Mouse (Mus musculus): ENCODE results near the gene Zfp36. TPM values are rescaled to one million over a fixed set of nuclear protein-coding genes. Genes with fewer than 3 reads are reported as not detected.
A peak's percentile ranks its signal among the peaks of the same experiment; 100 is the strongest.

The Zfp36 gene
- polyA plus RNA-seq, 1 experiment from 2014 or later, result 4.2 TPM

- ATAC-seq, result no peak
- Histone ChIP-seq H3K36me3 (peaks cover 3% of the 10 kb centered on the region), H3K4me3 (replicated peaks) (no peak overlapping the region), H3K9me3 (no peaks in the 10 kb centered on the region), H3K27me3 (no peaks in the 10 kb centered on the region), H3K9ac (replicated peaks) (no peak overlapping the region), H3K4me1 (replicated peaks) (peaks cover 21% of the 10 kb centered on the region), H3K4me2 (replicated peaks) (no peak overlapping the region), H3K27ac (no peak overlapping the region)
- WGBS, result 81% methylated on average over 3 of the region's 3 CpGs
These were observed 32.3 kb downstream of the Zfp36 start for GRCm38 (mm10) chr7:28347746-28348145.

DNA sequence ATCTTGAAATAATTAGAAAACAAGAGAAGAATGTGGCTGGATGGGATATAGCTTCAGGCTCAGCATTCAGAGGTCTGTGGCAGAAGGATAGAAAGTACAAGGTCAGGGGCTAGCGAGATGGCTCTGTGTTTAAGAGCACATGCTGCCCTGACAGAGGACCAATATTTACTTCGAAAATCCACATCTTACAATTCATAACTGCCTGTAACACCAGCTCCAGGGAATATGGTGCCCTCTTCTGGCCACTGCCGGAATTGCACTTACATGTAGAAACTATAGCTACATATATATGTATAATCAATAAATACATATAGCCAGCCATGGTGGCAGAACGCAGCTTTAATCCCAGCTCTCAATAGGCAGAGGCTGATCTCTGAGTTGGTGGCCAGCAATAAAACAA, 35.4 kb downstream of the Zfp36 start:
- Histone ChIP-seq H3K9me3 (no peaks in the 10 kb centered on the region), H3K9ac (replicated peaks) (no peak overlapping the region), H3K4me3 (replicated peaks) (no peak overlapping the region), H3K27me3 (no peaks in the 10 kb centered on the region), H3K36me3 (no peaks in the 10 kb centered on the region), H3K27ac (no peak overlapping the region), H3K4me2 (replicated peaks) (no peak overlapping the region), H3K4me1 (replicated peaks) (peaks cover 4% of the 10 kb centered on the region)
- no peak for ATAC-seq
- 8% methylated on average over 4 of the region's 4 CpGs for WGBS

DNA sequence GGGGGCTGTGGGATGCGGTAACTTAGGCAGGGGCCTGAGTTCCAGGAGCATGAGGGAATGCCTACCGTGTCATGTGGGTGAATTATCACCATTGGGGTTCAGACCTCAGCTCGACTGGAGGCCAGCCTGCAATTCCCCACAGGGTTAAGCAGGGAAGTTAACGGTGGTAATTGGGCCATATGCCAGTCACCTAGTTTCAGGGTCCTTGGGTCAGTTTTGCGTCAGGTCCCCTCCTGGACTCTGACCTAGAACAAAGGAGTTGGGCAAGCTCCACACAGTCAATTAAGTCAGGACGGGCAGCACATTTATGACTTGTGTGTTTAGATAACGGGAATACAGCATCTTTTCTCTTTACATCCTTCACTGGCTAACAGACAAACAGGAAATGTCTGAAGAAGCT, 38.7 kb downstream of the Zfp36 start:
- Histone ChIP-seq H3K27me3 (no peaks in the 10 kb centered on the region), H3K27ac (no peak overlapping the region), H3K9ac (replicated peaks) (no peak overlapping the region), H3K9me3 (no peaks in the 10 kb centered on the region), H3K36me3 (no peaks in the 10 kb centered on the region), H3K4me2 (replicated peaks) (no peak overlapping the region), H3K4me3 (replicated peaks) (no peak overlapping the region), H3K4me1 (replicated peaks) (peaks cover 17% of the 10 kb centered on the region)
- 65% methylated on average over 7 of the region's 7 CpGs for WGBS
- ATAC-seq, result no peak

DNA sequence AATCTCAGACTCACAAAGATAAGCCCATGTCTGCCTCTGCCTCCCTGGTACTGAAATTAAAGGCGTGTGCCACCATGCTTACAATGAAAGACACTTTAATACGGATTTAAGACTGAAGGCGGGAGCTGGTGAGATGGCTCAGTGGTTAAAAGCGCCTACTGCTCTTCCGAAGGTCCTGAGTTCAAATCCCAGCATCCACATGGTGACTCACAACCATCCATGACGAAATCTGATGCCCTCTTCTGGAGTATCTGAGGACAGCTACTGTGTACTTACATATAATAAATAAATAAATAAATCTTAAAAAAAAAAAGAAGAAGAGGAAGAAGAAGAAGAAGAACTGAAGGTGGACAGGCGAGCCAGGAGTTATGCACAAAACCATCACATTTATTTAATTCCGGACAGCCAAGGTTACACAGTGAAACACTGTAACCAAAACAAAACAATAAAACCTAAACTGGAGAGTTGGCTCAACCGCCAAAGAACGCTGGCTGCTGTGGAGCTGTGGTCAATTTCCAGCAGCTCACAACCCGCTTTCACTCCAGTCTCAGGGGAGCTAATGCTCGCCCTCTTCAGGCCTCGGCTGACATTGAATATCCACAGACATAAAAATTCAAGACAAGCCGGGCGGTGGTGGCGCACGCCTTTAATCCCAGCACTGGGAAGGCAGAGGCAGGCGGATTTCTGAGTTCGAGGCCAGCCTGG, 40.7 kb downstream of the Zfp36 start:
- Histone ChIP-seq H3K4me1 (replicated peaks) (peaks cover 28% of the 10 kb centered on the region), H3K9me3 (no peaks in the 10 kb centered on the region), H3K4me3 (replicated peaks) (peak overlapping the region; percentile 92), H3K27ac (peak overlapping the region; percentile 80), H3K4me2 (replicated peaks) (peak overlapping the region; percentile 89), H3K27me3 (no peaks in the 10 kb centered on the region), H3K9ac (replicated peaks) (peak overlapping the region; percentile 59), H3K36me3 (peaks cover 6% of the 10 kb centered on the region; the same call in 1 of the 2 replicates)
- WGBS, result 81% methylated on average over 19 of the region's 19 CpGs
- ATAC-seq, result no peak; the same call in 1 of the 2 replicates

GRCm38 (mm10) chr7:28338108-28338998, 41.7 kb downstream of the Zfp36 start, which contains the start of gene Supt5:
Gene Supt5 (minus strand): TSS chr7:28338746.
- H3K9me3 ChIP-seq, result no peaks in the 10 kb centered on the region
- peaks cover 31% of the 10 kb centered on the region for H3K4me1 ChIP-seq (replicated peaks)
- under 1% methylated on average over 77 of the region's 77 CpGs for WGBS
- peak within 1 kb of the TSS; percentile 93 for H3K9ac ChIP-seq (replicated peaks)
- peak; percentile 99 for ATAC-seq
- H3K4me2 ChIP-seq (replicated peaks), result peak within 1 kb of the TSS; percentile 89
- H3K27ac ChIP-seq, result peak within 1 kb of the TSS; percentile 80
- no peaks in the 10 kb centered on the region for H3K27me3 ChIP-seq
- peak within 1 kb of the TSS; percentile 92 for H3K4me3 ChIP-seq (replicated peaks)
- H3K36me3 ChIP-seq, result peaks cover 9% of the 10 kb centered on the region; the same call in 1 of the 2 replicates

DNA sequence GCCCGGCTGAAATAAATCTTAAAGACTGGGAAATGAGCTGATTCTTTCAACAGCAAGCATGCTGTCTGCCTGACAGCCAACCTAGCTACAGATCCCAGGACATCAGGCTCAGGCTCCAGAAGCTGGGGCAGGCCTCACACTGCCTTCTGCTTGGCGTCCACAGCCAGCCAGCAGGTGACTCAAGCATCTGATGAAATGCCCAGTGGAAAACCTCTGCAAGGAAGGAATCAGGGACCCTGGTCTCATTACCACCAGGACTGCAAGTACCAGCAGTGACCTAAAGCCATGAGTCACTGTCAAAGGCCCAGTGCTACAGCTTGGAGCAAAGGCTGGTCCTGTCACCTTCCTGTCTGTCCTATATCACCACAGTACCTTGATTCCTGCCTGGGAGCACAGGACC, 44.6 kb downstream of the Zfp36 start:
- no peaks in the 10 kb centered on the region for H3K9me3 ChIP-seq
- no peak overlapping the region for H3K4me3 ChIP-seq (replicated peaks)
- peaks cover 31% of the 10 kb centered on the region for H3K4me1 ChIP-seq (replicated peaks)
- H3K4me2 ChIP-seq (replicated peaks), result no peak overlapping the region
- no peak overlapping the region for H3K9ac ChIP-seq (replicated peaks)
- WGBS, result 92% methylated on average over 2 of the region's 2 CpGs
- H3K27ac ChIP-seq, result no peak overlapping the region
- peaks cover 22% of the 10 kb centered on the region for H3K36me3 ChIP-seq
- H3K27me3 ChIP-seq, result no peaks in the 10 kb centered on the region
- ATAC-seq, result no peak

DNA sequence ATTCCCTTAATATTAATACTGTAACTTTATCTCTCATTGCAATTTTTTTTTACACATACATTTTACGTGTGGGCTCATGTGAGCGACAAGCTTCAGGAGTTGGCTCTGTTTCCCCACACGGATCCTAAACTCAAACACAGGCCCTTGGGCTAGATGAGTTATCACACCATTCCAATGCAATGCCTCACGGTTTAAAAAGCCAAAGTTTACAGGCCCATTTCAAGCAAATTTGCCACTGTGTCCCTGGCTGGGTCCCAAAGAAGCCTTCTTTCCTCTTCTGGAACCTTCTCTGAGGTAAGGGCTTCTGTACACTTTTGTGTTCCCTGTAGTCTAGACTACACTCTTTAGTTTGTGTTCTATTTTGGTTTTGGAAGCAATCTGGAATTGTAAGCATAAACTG, 45.5 kb downstream of the Zfp36 start:
- H3K27ac ChIP-seq, result no peak overlapping the region
- H3K4me3 ChIP-seq (replicated peaks), result no peak overlapping the region
- no peak overlapping the region for H3K9ac ChIP-seq (replicated peaks)
- no peak for ATAC-seq
- 97% methylated on average over 4 of the region's 4 CpGs for WGBS
- no peak overlapping the region for H3K4me2 ChIP-seq (replicated peaks)
- H3K27me3 ChIP-seq, result no peaks in the 10 kb centered on the region
- no peaks in the 10 kb centered on the region for H3K9me3 ChIP-seq
- peaks cover 31% of the 10 kb centered on the region for H3K4me1 ChIP-seq (replicated peaks)
- H3K36me3 ChIP-seq, result peaks cover 31% of the 10 kb centered on the region

GRCm38 (mm10) chr7:28328260-28328659, 51.8 kb downstream of the Zfp36 start:
- H3K4me2 ChIP-seq (replicated peaks), result no peak overlapping the region
- no peak overlapping the region for H3K27ac ChIP-seq
- no peaks in the 10 kb centered on the region for H3K4me1 ChIP-seq (replicated peaks)
- ATAC-seq, result no peak
- peaks cover 84% of the 10 kb centered on the region for H3K36me3 ChIP-seq
- H3K9ac ChIP-seq (replicated peaks), result no peak overlapping the region
- H3K9me3 ChIP-seq, result no peaks in the 10 kb centered on the region
- no peak overlapping the region for H3K4me3 ChIP-seq (replicated peaks)
- 93% methylated on average over 2 of the region's 2 CpGs for WGBS
- H3K27me3 ChIP-seq, result no peaks in the 10 kb centered on the region

Other genes starting within 250 kb of the Zfp36 start
- gene Fbl, start 210.5 kb downstream of the Zfp36 start, polyA plus RNA-seq (2015; fragmentation: Nextera tagmentation; extraction: Ambion mirVana), result 89.5 and 98.1 TPM in 2 replicates
- gene Dyrk1b, start 200.8 kb downstream of the Zfp36 start, polyA plus RNA-seq (2015; fragmentation: Nextera tagmentation; extraction: Ambion mirVana), result 18.5 and 20.8 TPM in 2 replicates
- 3.8 and 4.3 TPM in 2 replicates for gene Eid2, start 112.4 kb downstream of the Zfp36 start, polyA plus RNA-seq (2015; fragmentation: Nextera tagmentation; extraction: Ambion mirVana)
- 36.7 and 41.4 TPM in 2 replicates for gene Eid2b, start 102.5 kb downstream of the Zfp36 start, polyA plus RNA-seq (2015; fragmentation: Nextera tagmentation; extraction: Ambion mirVana)
- gene Selenov, start 89.1 kb downstream of the Zfp36 start, polyA plus RNA-seq (2015; fragmentation: Nextera tagmentation; extraction: Ambion mirVana), result 0.44 and 1.00 TPM in 2 replicates
- 29.3 and 41.5 TPM in 2 replicates for gene Dll3, start 78.0 kb downstream of the Zfp36 start, polyA plus RNA-seq (2015; fragmentation: Nextera tagmentation; extraction: Ambion mirVana)
- gene Timm50, start 68.2 kb downstream of the Zfp36 start, polyA plus RNA-seq (2015; fragmentation: Nextera tagmentation; extraction: Ambion mirVana), result 153 TPM in 2 replicates
- gene Supt5, start 41.5 kb downstream of the Zfp36 start, polyA plus RNA-seq (2015; fragmentation: Nextera tagmentation; extraction: Ambion mirVana), result 98.8 and 99.2 TPM in 2 replicates
- gene Rps16, start 29.6 kb downstream of the Zfp36 start, polyA plus RNA-seq (2015; fragmentation: Nextera tagmentation; extraction: Ambion mirVana), result 531 and 537 TPM in 2 replicates
- 34.5 and 37.6 TPM in 2 replicates for gene Plekhg2, start 7.7 kb downstream of the Zfp36 start, polyA plus RNA-seq (2015; fragmentation: Nextera tagmentation; extraction: Ambion mirVana)
- 43.4 and 49.5 TPM in 2 replicates for gene Med29, start 12.5 kb upstream of the Zfp36 start, polyA plus RNA-seq (2015; fragmentation: Nextera tagmentation; extraction: Ambion mirVana)
- gene Paf1, start 12.7 kb upstream of the Zfp36 start, polyA plus RNA-seq (2015; fragmentation: Nextera tagmentation; extraction: Ambion mirVana), result 97.9 and 99.2 TPM in 2 replicates
- gene Gmfg, start 57.2 kb upstream of the Zfp36 start, polyA plus RNA-seq (2015; fragmentation: Nextera tagmentation; extraction: Ambion mirVana), result 3.0 and 4.7 TPM in 2 replicates
- 9.1 and 11.8 TPM in 2 replicates for gene Lrfn1, start 71.7 kb upstream of the Zfp36 start, polyA plus RNA-seq (2015; fragmentation: Nextera tagmentation; extraction: Ambion mirVana)
- gene Ifnl2, start 130.2 kb upstream of the Zfp36 start, polyA plus RNA-seq (2015; fragmentation: Nextera tagmentation; extraction: Ambion mirVana), result not detected in 2 replicates
- not detected in 2 replicates for gene Ifnl3, start 142.6 kb upstream of the Zfp36 start, polyA plus RNA-seq (2015; fragmentation: Nextera tagmentation; extraction: Ambion mirVana)
- gene Sycn, start 160.6 kb upstream of the Zfp36 start, polyA plus RNA-seq (2015; fragmentation: Nextera tagmentation; extraction: Ambion mirVana), result not detected in 2 replicates
- not detected in 2 replicates for gene Nccrp1, start 167.0 kb upstream of the Zfp36 start, polyA plus RNA-seq (2015; fragmentation: Nextera tagmentation; extraction: Ambion mirVana)
- gene Samd4b, start 217.9 kb upstream of the Zfp36 start, polyA plus RNA-seq (2015; fragmentation: Nextera tagmentation; extraction: Ambion mirVana), result 20.0 and 25.7 TPM in 2 replicates
- gene Pak4, start 217.9 kb upstream of the Zfp36 start, polyA plus RNA-seq (2015; fragmentation: Nextera tagmentation; extraction: Ambion mirVana), result 25.6 and 28.0 TPM in 2 replicates